Mouse (Mus musculus) hindbrain, embryonic 15.5 days (tissue): ENCODE measurements around the gene Hepacam2. TPM values are rescaled to one million over a fixed set of nuclear protein-coding genes. Genes with fewer than 3 reads are reported as not detected.
"Not testable (repeated sequence)": the region's sequence is repeated elsewhere in the genome, so short reads cannot be mapped to it uniquely, and the experiment has no call there.

ENCODE experiments used
- ATAC-seq: fragments of 200-750 bp; cut with Nextera tagmentation; 2 replicates; pipeline ENCODE4 v1.8.0; 2017; ENCODE audit warnings: low read depth, moderate number of reproducible peaks, moderate TSS enrichment; ENCODE audit not compliant: low FRiP score
- H3K27ac ChIP-seq: fragments of 300-500 bp; sonication (generic); replicated peaks from 2 replicates; pipeline ENCODE4 v1.5.1; 2015; ENCODE audit warnings: mild to moderate bottlenecking, inconsistent platforms
- H3K27me3 ChIP-seq: fragments of 300-500 bp; sonication (generic); 2 replicates; pipeline ENCODE4 v1.6.1; 2015; ENCODE audit warnings: control low read depth, inconsistent platforms
- H3K36me3 ChIP-seq: fragments of 300-500 bp; sonication (generic); 2 replicates; pipeline ENCODE4 v1.6.1; 2015; ENCODE audit warnings: control low read depth, inconsistent platforms
- H3K4me1 ChIP-seq: fragments of 300-500 bp; sonication (generic); replicated peaks from 2 replicates; pipeline ENCODE4 v1.6.1; 2015; ENCODE audit warnings: control low read depth, inconsistent platforms
- H3K4me2 ChIP-seq: fragments of 300-500 bp; sonication (generic); 2 replicates; pipeline ENCODE4 v1.6.1; 2015; ENCODE audit warnings: moderate library complexity, mild to moderate bottlenecking, inconsistent platforms
- H3K4me3 ChIP-seq: fragments of 300-500 bp; sonication (generic); 2 replicates; pipeline ENCODE4 v1.5.1; 2015; ENCODE audit warnings: mild to moderate bottlenecking, inconsistent platforms
- H3K9ac ChIP-seq: fragments of 300-500 bp; sonication (generic); 2 replicates; pipeline ENCODE4 v1.6.1; 2015; ENCODE audit warnings: inconsistent platforms
- H3K9me3 ChIP-seq: fragments of 300-500 bp; sonication (generic); 2 replicates; pipeline ENCODE4 v1.6.1; 2016; ENCODE audit warnings: control low read depth, inconsistent platforms
- WGBS: fragments of 180-500 bp; shearing (Covaris S2); methylation state at CpG from one replicate; pipeline ENCODE4 v1.1.7; 2015; 5-methylcytosine and 5-hydroxymethylcytosine counted together
- polyA plus RNA-seq: library from polyadenylated mRNA; unstranded; fragments of >200 nt; fragmentation: Nextera tagmentation; extraction: Ambion mirVana; gene quantifications from 2 replicates; pipeline ENCODE4 v1.2.1, GENCODE M21; 2015

Gene Hepacam2
- polyA plus RNA-seq = 0.97 and 1.5 TPM in 2 replicates

DNA sequence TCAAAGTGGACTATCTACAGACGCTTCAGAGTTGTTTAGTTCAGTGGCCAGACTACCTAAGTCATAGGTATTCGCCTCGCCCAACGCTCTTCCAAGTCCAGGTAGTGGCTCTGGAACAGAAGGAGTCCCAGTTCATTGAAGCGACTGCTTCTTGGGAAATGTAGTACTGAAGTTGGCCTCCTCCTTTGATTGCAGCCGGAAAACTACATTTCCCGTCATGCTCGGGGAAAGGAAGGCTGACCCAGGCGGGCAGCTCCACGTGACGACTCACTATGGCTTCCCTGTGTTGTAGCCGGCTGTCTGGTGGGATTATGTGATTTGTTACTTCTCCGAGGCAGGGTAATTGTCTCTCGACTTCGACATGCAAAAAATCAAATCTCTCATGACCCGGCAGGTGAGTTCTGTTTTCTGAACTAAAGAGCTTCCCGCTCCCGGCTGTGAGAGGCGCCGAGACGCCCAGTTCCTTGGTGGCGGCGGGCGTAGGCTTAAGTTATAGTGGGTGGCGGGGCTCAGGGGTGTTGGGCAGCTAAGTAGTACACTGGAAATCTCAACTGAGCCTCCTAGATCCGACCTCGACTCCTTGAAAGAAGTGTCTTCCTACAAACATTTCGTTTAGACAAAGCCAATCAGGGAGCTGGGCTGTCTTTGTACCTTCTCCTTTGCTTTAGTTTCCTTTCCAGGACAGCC, at the start of gene Hepacam2, which contains the start of gene Vps50:
Gene Hepacam2 (minus strand): TSS at position 137 of the 687 bp plus-strand sequence.
Gene Vps50 (plus strand): TSS at position 221 of the 687 bp plus-strand sequence.
- H3K9me3 ChIP-seq = no peaks in the 10 kb centered on the region
- H3K27me3 ChIP-seq = no peaks in the 10 kb centered on the region
- peak within 1 kb of the TSS; percentile 73 for H3K9ac ChIP-seq
- under 1% methylated on average over 28 of the region's 28 CpGs for WGBS
- H3K4me2 ChIP-seq = peak within 1 kb of the TSS; percentile 90
- peak within 1 kb of the TSS; percentile 86 for H3K4me3 ChIP-seq
- H3K4me1 ChIP-seq = peaks cover 13% of the 10 kb centered on the region
- H3K27ac ChIP-seq = peak within 1 kb of the TSS; percentile 36; the same call in 1 of the 2 replicates
- peak; percentile 99 for ATAC-seq
- H3K36me3 ChIP-seq = no peaks in the 10 kb centered on the region

DNA sequence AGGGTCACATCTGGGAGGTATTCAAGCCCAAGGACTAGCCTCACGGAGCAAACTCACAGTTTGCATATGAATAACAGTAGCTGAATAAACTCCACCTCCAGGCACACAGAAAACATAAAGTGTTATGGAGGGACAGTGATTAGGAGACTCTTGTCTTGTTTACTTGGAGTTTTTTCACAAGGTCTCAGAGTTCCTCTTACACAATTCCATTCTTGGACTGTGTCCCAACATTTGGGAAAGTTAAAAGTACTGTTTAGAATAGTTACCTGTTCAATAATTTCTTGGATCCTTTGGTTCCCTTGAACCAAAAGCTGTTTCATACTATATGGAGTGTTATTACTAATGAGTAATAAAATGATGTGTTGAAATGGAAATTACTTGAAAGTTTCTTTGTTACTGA, 46.9 kb upstream of the Hepacam2 start:
- no peak overlapping the region for H3K4me2 ChIP-seq
- no peaks in the 10 kb centered on the region for H3K9me3 ChIP-seq
- no peaks in the 10 kb centered on the region for H3K4me1 ChIP-seq
- ATAC-seq = no peak
- no peak overlapping the region for H3K9ac ChIP-seq
- no peaks in the 10 kb centered on the region for H3K36me3 ChIP-seq
- H3K27me3 ChIP-seq = no peaks in the 10 kb centered on the region
- H3K4me3 ChIP-seq = no peak overlapping the region
- 33% methylated on average over 1 of the region's 1 CpGs for WGBS
- H3K27ac ChIP-seq = no peak overlapping the region

DNA sequence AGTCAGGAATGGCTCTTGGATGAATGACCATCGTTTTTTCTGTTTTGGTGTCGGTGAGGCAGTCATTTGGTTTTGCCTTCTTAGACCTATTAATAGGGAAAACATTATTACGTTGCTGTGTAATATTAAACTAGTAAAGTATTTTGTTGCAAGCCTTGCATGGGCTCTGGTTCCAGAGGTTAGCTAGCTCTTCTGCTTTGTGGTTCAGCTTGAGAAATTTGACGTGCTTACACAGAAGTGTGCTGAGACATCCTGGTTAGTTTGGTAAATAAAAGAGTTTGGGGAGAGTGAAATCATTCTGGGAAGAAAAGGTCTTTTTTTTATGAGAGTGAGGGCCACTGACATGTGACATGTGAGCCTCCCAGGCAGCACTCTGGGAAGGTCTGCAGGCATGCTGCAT, 45.8 kb upstream of the Hepacam2 start:
- Histone ChIP-seq H3K4me1 (no peaks in the 10 kb centered on the region), H3K4me3 (no peak overlapping the region), H3K36me3 (no peaks in the 10 kb centered on the region), H3K9ac (no peak overlapping the region), H3K27me3 (no peaks in the 10 kb centered on the region), H3K9me3 (no peaks in the 10 kb centered on the region), H3K27ac (no peak overlapping the region), H3K4me2 (no peak overlapping the region)
- 87% methylated on average over 4 of the region's 4 CpGs for WGBS
- ATAC-seq = no peak

DNA sequence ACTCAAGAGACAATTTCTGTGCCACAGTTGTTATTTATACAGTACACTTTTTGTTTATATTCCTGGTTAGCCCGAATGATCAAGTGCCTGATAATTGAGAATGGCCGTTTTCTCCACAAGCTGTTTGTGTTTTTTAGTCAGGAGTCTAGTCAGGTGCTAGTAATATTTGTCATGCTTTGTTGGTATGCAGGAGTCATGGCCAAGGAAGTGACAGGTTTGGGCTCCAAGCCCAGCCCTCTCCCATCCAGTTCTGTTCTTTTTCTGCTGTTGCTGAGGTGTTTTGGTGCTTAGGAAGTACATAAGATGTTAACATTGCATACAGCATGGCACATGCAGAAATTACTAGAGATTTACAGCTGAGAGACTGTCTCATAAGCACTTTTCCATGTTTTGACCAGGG, 41.4 kb upstream of the Hepacam2 start:
- H3K9me3 ChIP-seq = no peaks in the 10 kb centered on the region
- H3K9ac ChIP-seq = no peak overlapping the region
- H3K36me3 ChIP-seq = 0 out of 2 replicates have a peak, but pooled peaks cover 7% of the 10 kb centered on the region
- no peaks in the 10 kb centered on the region for H3K4me1 ChIP-seq
- 62% methylated on average over 2 of the region's 2 CpGs for WGBS
- peak; percentile 78; the same call in 1 of the 2 replicates for ATAC-seq
- H3K4me3 ChIP-seq = no peak overlapping the region
- H3K27ac ChIP-seq = no peak overlapping the region
- H3K27me3 ChIP-seq = no peaks in the 10 kb centered on the region
- H3K4me2 ChIP-seq = no peak overlapping the region

DNA sequence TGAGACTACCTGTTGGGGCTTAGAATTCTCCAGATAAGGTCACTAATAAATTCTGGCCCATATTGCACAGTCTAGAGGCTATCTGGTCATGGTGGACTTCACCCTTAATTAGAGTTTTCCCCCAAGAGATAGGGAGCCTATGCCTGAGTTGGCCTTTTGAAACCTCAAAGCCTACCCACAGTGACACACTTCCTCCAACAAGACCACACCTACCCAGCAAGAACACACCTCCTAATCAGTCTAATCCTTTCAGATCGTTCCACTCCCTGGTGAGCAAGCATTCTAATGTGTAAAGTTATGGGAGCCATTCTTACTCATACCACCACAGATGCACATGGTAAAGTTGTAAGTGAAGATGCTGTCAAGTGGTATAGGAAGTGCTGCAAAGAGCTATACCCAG, 38.0 kb upstream of the Hepacam2 start:
- ATAC-seq = no peak
- Histone ChIP-seq H3K36me3 (0 out of 2 replicates have a peak, but pooled peaks cover 7% of the 10 kb centered on the region), H3K9ac (no peak overlapping the region), H3K4me1 (no peaks in the 10 kb centered on the region), H3K27me3 (no peaks in the 10 kb centered on the region), H3K27ac (no peak overlapping the region), H3K4me3 (no peak overlapping the region), H3K4me2 (no peak overlapping the region), H3K9me3 (no peaks in the 10 kb centered on the region)
- WGBS = 75% methylated on average over 1 of the region's 1 CpGs

DNA sequence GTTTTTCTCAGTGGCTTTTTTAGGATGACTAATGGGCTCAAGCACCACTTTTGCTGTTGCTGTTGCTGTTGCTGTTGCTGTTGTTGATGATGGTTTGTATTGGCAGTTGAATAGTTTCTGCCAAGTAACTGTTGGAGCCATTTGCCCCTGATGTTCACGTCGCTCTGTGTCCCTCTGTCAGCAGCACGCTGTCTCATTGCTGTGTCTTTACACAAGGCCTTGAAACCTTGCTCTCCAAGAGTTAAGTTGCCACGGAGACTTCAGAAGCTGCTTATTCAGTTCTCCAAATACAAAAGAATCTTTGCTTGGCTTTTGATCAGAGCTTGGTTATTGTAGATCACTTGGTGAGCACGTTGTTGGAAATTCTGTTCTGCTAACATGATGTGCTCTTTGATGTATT, 33.3 kb upstream of the Hepacam2 start:
- no peak for ATAC-seq
- Histone ChIP-seq H3K4me3 (no peak overlapping the region), H3K9me3 (no peaks in the 10 kb centered on the region), H3K27me3 (no peaks in the 10 kb centered on the region), H3K27ac (no peak overlapping the region), H3K36me3 (no peaks in the 10 kb centered on the region), H3K4me2 (no peak overlapping the region), H3K4me1 (no peaks in the 10 kb centered on the region), H3K9ac (no peak overlapping the region)
- WGBS = 15% methylated on average over 5 of the region's 5 CpGs

DNA sequence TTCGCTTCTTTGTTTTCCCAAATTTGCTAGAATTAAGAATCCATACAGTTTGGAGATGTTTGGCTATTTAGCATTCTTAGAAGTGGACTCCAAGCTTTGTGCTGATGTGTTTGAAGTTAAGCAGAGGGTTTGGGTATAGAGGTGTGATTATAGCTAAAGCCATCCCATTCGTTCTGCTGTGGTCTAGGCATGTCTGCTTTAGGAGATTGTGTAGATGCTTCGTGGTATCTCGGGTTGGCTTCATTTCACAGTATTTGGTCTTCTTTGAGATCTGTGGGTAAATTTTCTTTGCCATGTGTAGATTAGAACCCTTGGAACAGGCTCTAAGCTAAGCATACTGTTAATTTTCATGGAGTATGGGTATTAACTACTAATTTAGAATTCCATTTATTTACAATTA, 30.1 kb upstream of the Hepacam2 start:
- WGBS = 96% methylated on average over 4 of the region's 4 CpGs
- no peak overlapping the region for H3K9ac ChIP-seq

DNA sequence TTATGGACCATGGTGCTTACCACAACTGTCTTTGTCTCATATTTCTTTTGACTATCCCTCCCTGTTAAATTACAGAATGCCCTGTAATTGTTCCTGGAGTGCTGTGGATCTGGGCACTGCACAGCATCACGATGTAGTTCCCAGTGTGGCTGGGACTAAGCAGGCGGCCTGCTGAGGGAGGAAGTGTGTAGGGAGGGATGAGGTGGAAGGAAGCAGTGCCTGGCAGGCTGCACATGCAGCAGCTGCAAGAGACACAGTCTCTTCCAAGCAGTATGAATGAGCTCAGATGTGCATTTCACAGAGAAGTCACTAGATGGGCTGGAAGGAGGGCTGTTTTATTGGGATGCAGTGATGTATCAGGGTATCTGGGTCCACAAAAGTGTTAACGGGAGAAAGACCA, 14.5 kb upstream of the Hepacam2 start:
- Histone ChIP-seq H3K4me1 (peaks cover 27% of the 10 kb centered on the region), H3K9ac (no peak overlapping the region), H3K36me3 (0 out of 2 replicates have a peak, but pooled peaks cover 4% of the 10 kb centered on the region), H3K4me3 (no peak overlapping the region), H3K4me2 (no peak overlapping the region), H3K27me3 (no peaks in the 10 kb centered on the region), H3K9me3 (no peaks in the 10 kb centered on the region), H3K27ac (peak overlapping the region; percentile 67)
- 25% methylated on average over 3 of the region's 3 CpGs for WGBS
- ATAC-seq = peak; percentile 88

More for the DNA sequence above, 30.1 kb upstream of the Hepacam2 start:
- H3K9me3 ChIP-seq = no peaks in the 10 kb centered on the region
- H3K4me1 ChIP-seq = no peaks in the 10 kb centered on the region
- H3K27me3 ChIP-seq = no peaks in the 10 kb centered on the region
- peaks cover 3% of the 10 kb centered on the region; the same call in 1 of the 2 replicates for H3K36me3 ChIP-seq
- no peak overlapping the region for H3K4me2 ChIP-seq
- H3K27ac ChIP-seq = no peak overlapping the region
- H3K4me3 ChIP-seq = no peak overlapping the region
- ATAC-seq = no peak

DNA sequence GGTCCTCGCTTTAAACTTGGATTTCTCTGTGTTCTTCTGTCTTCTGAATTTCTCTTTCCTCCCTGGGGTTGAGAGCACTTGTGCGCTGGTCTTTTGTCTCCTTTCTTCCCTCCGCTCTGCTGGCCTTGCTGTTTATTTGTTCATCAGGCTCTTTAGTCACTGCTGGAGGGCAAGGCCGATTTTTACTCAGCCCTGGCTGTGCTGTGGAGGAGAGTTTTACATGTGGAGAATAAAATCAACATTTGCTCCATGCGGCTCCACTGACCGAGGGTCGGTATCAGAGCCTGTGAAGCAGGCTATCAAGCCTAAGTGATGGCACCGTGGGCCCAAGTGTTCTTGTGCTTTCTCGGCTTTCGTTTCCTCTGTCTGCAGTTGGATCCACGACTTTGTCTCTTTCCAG, 13.5 kb upstream of the Hepacam2 start:
- Histone ChIP-seq H3K4me2 (peak overlapping the region; percentile 42), H3K27me3 (no peaks in the 10 kb centered on the region), H3K27ac (peak overlapping the region; percentile 72), H3K9ac (peak overlapping the region; percentile 40), H3K9me3 (no peaks in the 10 kb centered on the region), H3K4me3 (no peak overlapping the region), H3K4me1 (peaks cover 27% of the 10 kb centered on the region), H3K36me3 (no peaks in the 10 kb centered on the region)
- ATAC-seq = peak; percentile 47; the same call in 1 of the 2 replicates
- WGBS = 20% methylated on average over 11 of the region's 11 CpGs

DNA sequence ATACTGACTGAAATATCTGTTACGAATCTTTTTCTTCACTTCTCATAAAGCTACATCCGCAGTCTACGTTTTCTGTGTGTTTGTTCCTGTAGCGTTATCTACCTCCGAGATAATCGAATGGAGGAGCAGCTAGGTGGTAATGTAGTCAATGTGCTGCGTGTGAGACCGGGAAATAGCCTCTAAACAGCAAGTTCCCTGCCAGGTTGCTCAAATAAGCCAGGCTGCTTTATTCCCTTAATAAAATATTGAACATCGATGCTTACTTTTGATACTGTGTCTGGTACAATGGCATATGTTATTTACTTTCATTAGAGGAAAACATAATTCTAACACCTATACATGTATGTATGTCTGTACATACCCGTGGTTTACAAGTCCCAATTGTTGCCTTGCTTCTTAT, 13.0 kb upstream of the Hepacam2 start:
- Histone ChIP-seq H3K27me3 (no peaks in the 10 kb centered on the region), H3K27ac (peak overlapping the region; percentile 72), H3K9me3 (no peaks in the 10 kb centered on the region), H3K36me3 (no peaks in the 10 kb centered on the region), H3K4me3 (no peak overlapping the region), H3K4me1 (peaks cover 27% of the 10 kb centered on the region), H3K9ac (peak overlapping the region; percentile 40), H3K4me2 (peak overlapping the region; percentile 42)
- no peak for ATAC-seq
- WGBS = 48% methylated on average over 10 of the region's 10 CpGs

DNA sequence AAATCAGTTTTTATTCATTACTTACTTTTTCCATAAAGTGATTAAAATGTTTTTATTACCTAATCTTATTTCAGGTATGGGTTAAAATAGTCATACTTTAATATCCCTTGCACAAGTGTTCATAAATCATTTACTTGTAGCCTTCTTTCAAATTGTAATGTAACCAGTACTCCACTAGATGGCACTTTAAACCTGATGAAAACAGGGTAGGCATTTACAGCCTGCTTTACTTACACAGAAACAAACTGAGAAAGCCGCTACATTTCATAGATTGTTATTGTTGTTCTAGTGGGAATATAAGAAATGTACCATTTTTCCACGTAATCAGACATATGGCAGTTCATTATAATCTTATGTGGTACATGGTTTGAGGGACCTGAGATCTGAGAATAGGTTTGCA, 11.7 kb upstream of the Hepacam2 start:
- H3K27me3 ChIP-seq = no peaks in the 10 kb centered on the region
- no peaks in the 10 kb centered on the region for H3K36me3 ChIP-seq
- no peaks in the 10 kb centered on the region for H3K9me3 ChIP-seq
- no peak overlapping the region for H3K4me2 ChIP-seq
- H3K9ac ChIP-seq = no peak overlapping the region
- no peak overlapping the region for H3K27ac ChIP-seq
- ATAC-seq = peak; percentile 59
- H3K4me1 ChIP-seq = peaks cover 27% of the 10 kb centered on the region
- no peak overlapping the region for H3K4me3 ChIP-seq
- 9% methylated on average over 2 of the region's 2 CpGs for WGBS

DNA sequence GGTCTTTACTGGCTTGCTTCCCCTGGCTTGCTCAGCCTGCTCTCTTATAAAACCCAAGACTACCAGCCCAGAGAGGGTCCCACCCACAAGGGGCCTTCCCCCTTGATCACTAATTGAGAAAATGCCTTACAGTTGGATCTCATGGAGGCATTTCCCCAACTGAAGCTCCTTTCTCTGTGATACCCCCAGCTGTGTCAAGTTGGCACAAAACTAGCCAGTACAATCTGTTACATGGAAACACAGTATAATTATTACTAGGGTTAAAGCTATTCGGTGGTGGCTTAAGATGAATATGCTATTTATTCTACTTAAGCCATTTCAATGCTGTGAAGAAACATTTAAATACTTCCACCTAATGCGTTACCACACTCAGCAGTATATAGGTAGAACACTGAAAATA, 10.1 kb upstream of the Hepacam2 start:
- not testable (repeated sequence) for ATAC-seq, H3K4me2 ChIP-seq, H3K9ac ChIP-seq, H3K9me3 ChIP-seq, H3K36me3 ChIP-seq, H3K4me3 ChIP-seq, H3K27me3 ChIP-seq, H3K27ac ChIP-seq
- peaks cover 25% of the 10 kb centered on the region for H3K4me1 ChIP-seq
- 82% methylated on average over 2 of the region's 2 CpGs for WGBS
